Mouse (Mus musculus) adrenal gland, postnatal 4 days (tissue): ENCODE data around the gene Fgf18. TPM values are rescaled to one million over a fixed set of nuclear protein-coding genes. Genes with fewer than 3 reads are reported as not detected.

Source experiments
- DNase-seq, 2 experiments: peaks; one replicate each; pipeline ENCODE4 v3.0.0; 2021 to 2022; ENCODE audit warnings: low spot score in 2 of 2, mixed read lengths in 2 of 2
- total RNA-seq, 2 experiments: library from RNA; stranded (reverse); gene quantifications; 2 replicates each; pipeline ENCODE4 v1.2.3; 2021

Fgf18 gene
- total RNA-seq, 2 experiments from 2014 or later, result 2.7 to 2.9 TPM

GRCm38 (mm10) chr11:33074541-33074940 is 72.7 kb downstream of the Fgf18 start:
- DNase-seq, result no peak

- DNase-seq, result no peak
Measured at GRCm38 (mm10) chr11:33071358-33071922, 75.8 kb downstream of the Fgf18 start.

DNA sequence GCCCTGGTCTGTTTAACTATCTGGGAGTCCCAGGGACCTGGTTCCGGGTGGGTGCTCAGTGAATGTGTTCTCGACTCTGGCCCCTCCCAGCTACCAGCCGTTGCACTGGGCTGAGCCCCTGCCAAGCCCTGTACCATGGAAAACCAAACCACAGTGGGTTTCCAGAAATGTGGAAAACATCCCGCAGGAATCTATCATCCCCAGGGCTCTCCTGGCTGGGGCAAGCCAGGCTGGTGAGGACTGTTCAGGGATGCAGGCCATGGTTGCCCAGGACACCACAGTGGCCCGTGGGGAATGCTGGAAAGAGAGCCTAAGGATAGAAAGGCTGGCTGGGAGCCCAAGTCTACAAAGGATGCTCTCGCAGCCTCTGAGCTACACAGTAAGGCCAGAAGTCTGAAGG is 76.7 kb downstream of the Fgf18 start:
- DNase-seq, result no peak

Other genes with a start within 250 kb of the Fgf18 start
- gene Npm1, start 15.8 kb upstream of the Fgf18 start, total RNA-seq, result 100 to 1,000 TPM; 458 to 497 TPM
- gene Tlx3, start 56.2 kb upstream of the Fgf18 start, total RNA-seq, result under 1 TPM; 0.93 to 0.95 TPM
- 1 to 10 TPM in 1 of 2 experiments, under 1 TPM in 1; 0.34 to 1.0 TPM for gene Gm12117, start 129.3 kb upstream of the Fgf18 start, total RNA-seq